Mouse (Mus musculus): ENCODE results near the gene Tmprss4. TPM values are rescaled to one million over a fixed set of nuclear protein-coding genes. Genes with fewer than 3 reads are reported as not detected.

The Tmprss4 gene
- polyA plus RNA-seq, 1 experiment = 0.25 TPM

DNA sequence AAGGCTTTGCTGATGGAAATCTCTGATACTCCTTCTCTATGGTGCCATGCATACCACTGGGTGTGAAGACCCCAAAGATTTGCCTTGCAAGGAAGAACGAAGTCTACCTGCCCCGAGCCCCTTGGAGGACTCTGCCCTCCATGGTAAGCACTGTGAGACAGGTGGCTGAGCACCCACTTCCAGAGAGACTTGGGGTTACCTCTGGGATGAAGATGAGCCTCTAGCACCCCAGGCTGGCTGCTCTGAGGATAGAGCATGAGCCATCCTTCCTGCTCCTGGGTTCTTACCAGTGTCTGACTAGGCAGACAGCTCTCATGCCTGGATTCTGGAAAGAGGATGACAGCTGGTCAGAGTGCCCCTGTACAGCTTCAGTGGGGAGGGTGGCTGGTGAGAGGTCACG is 73.8 kb downstream of the Tmprss4 start:
- Histone ChIP-seq H3K27ac (ENCODE audit: insufficient read depth, low read length) (no peak overlapping the region), H3K4me1 (ENCODE audit: control insufficient read depth, insufficient read depth, low read length) (no peaks in the 10 kb centered on the region), H3K4me3 (ENCODE audit: insufficient read depth, low read length) (no peak overlapping the region)
- no peak for TF ChIP-seq POLR2A (IDR thresholded peaks at IDR 0.05; ENCODE audit: extremely low read depth, insufficient read depth, low read length)
- TF ChIP-seq CTCF (IDR thresholded peaks at IDR 0.05; ENCODE audit: extremely low read depth, insufficient read depth, low read length) = no peak

DNA sequence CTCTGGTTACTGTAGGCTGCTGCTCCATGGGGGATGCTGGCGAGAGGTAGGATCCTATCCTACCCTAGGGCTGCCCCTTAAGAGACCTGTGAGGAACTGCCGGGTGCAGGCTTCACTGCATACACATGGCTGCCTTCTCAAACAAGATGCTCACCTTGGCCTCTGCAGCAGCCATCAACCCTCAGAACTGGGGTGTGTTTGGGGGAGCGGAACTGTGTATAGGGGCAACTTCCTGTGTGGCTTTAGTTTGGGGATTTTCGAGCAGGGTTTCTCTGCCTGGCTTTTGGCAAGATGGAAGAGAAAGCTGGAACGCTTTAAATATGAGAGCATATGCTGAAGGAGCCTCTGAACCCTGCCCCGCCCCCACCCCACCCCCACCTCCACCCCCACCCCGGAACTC is 77.0 kb downstream of the Tmprss4 start:
- no peak for TF ChIP-seq POLR2A (IDR thresholded peaks at IDR 0.05; ENCODE audit: extremely low read depth, insufficient read depth, low read length)
- TF ChIP-seq CTCF (IDR thresholded peaks at IDR 0.05; ENCODE audit: extremely low read depth, insufficient read depth, low read length) = no peak
- Histone ChIP-seq H3K4me1 (ENCODE audit: control insufficient read depth, insufficient read depth, low read length) (peaks cover 2% of the 10 kb centered on the region; the same call in 1 of the 2 replicates), H3K4me3 (ENCODE audit: insufficient read depth, low read length) (no peak overlapping the region), H3K27ac (ENCODE audit: insufficient read depth, low read length) (no peak overlapping the region)

DNA sequence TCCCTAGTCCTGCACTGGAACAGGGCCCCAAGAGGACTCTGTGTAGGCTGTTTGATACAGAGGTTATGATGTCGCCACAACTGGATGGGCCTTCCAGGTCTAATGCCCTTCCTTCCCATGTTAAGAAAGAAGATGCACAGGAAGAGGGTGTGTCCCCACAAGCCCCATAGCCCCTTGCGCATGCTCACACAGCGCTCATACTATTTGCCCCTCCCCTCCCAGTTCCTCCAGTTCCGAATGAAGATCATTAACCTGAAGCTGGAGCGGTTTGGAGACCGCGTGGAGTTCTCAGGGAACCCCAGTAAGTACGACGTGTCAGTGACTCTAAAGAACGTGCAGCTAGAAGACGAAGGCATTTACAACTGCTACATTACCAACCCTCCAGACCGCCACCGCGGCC is 78.7 kb downstream of the Tmprss4 start:
- no peak for TF ChIP-seq CTCF (IDR thresholded peaks at IDR 0.05; ENCODE audit: extremely low read depth, insufficient read depth, low read length)
- TF ChIP-seq POLR2A (IDR thresholded peaks at IDR 0.05; ENCODE audit: extremely low read depth, insufficient read depth, low read length) = no peak
- no peak overlapping the region for H3K4me3 ChIP-seq (ENCODE audit: insufficient read depth, low read length)
- H3K27ac ChIP-seq (ENCODE audit: insufficient read depth, low read length) = no peak overlapping the region
- peaks cover 8% of the 10 kb centered on the region for H3K4me1 ChIP-seq (ENCODE audit: control insufficient read depth, insufficient read depth, low read length)

Other genes with a start within 250 kb of the Tmprss4 start
- gene Ube4a, start 238.5 kb downstream of the Tmprss4 start, polyA plus RNA-seq (2012; rRNA removed) = 24.1 and 26.1 TPM in 2 replicates
- gene Cd3g, start 223.7 kb downstream of the Tmprss4 start, polyA plus RNA-seq (2012; rRNA removed) = not detected in 2 replicates
- gene Cd3d, start 222.3 kb downstream of the Tmprss4 start, polyA plus RNA-seq (2012; rRNA removed) = 0.06 TPM in 1 of 2 replicates, not detected in the other
- gene Cd3e, start 194.5 kb downstream of the Tmprss4 start, polyA plus RNA-seq (2012; rRNA removed) = 0.08 TPM in 1 of 2 replicates, not detected in the other
- gene Mpzl2, start 164.3 kb downstream of the Tmprss4 start, polyA plus RNA-seq (2012; rRNA removed) = 1.4 and 2.3 TPM in 2 replicates
- gene Mpzl3, start 148.9 kb downstream of the Tmprss4 start, polyA plus RNA-seq (2012; rRNA removed) = 3.0 and 3.1 TPM in 2 replicates
- gene Jaml, start 124.9 kb downstream of the Tmprss4 start, polyA plus RNA-seq (2012; rRNA removed) = 0.36 and 0.52 TPM in 2 replicates
- gene Scn2b, start 86.3 kb downstream of the Tmprss4 start, polyA plus RNA-seq (2012; rRNA removed) = 123 TPM in 2 replicates
- gene Scn4b, start 65.7 kb downstream of the Tmprss4 start, polyA plus RNA-seq (2012; rRNA removed) = 31.9 and 87.5 TPM in 2 replicates
- gene BC049352, start 22.1 kb downstream of the Tmprss4 start, polyA plus RNA-seq (2012; rRNA removed) = 1.5 and 1.8 TPM in 2 replicates
- 4.7 and 5.1 TPM in 2 replicates for gene Il10ra, start 65.1 kb upstream of the Tmprss4 start, polyA plus RNA-seq (2012; rRNA removed)
- 0.06 TPM in 1 of 2 replicates, not detected in the other for gene Tmprss13, start 115.0 kb upstream of the Tmprss4 start, polyA plus RNA-seq (2012; rRNA removed)
- gene Fxyd6, start 166.1 kb upstream of the Tmprss4 start, polyA plus RNA-seq (2012; rRNA removed) = 137 and 139 TPM in 2 replicates
- 14.4 and 16.9 TPM in 2 replicates for gene Fxyd2, start 195.6 kb upstream of the Tmprss4 start, polyA plus RNA-seq (2012; rRNA removed)
- 29.7 and 30.0 TPM in 2 replicates for gene Dscaml1, start 222.5 kb upstream of the Tmprss4 start, polyA plus RNA-seq (2012; rRNA removed)

Data from cortical plate, adult 2 months (tissue).